Mouse (Mus musculus) cerebellum, adult 8-10 months (tissue): ENCODE results near the gene Fhl2.

Source experiments
- DNase-seq: peaks from one replicate; pipeline ENCODE4 v3.0.0; 2022

The Fhl2 gene

DNA sequence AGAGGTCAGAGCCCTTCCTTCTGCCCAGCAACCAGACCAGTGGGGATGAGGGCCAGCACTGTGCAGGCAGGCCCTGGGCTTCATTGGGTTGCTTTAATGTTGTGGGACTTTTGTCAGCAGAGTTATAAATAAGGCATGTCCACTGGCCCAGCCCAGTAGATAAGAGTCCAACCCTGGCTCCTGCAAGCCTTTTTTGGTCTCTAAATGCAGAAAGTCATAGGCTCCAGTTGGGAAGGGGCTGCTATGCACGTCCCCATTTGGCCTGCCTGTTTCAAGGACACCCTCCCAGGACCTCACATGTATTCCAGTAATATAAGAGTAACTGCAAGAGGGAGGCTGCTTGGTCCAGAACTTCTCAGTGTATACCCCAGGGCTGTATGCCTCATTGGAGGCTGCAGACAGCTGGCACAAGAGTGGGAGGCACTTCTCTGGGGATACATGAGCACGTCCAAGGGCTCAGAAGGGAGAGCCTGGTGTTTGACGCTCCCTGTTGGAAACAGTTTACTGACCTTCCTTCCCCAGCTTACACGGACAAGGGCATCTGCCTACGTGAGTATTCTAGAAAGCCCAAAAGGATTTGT lies at the start of gene Fhl2:
Gene Fhl2, minus strand, starts transcription at position 324 of the 581 bp plus-strand sequence.
- DNase-seq: no peak

GRCm38 (mm10) chr1:43245014-43245413 lies 48.2 kb upstream of the Fhl2 start:
- no peak for DNase-seq

- no peak for DNase-seq
Measured at GRCm38 (mm10) chr1:43241208-43241607, 44.4 kb upstream of the Fhl2 start.

GRCm38 (mm10) chr1:43239796-43240313 lies 43.1 kb upstream of the Fhl2 start:
- no peak for DNase-seq

DNA sequence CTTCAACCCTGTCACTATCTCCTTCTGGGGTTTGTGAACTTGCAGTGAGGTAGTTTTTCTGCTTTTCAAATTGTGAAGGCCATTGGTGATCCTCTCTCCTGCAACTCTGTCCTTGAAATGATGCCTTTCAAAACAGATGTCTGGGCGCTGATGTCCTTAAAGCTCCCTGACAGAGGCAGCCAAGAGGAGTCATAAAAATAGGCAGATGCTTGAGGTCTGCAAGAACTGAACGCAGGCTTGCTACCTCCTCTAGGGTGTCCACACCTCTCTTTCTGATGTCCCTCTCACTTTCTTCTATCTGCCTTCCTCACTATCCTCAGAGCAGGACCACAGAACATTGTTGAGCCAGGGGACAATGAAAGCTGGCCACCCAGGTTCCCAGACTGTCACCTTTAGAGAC lies 41.7 kb upstream of the Fhl2 start:
- no peak for DNase-seq

DNA sequence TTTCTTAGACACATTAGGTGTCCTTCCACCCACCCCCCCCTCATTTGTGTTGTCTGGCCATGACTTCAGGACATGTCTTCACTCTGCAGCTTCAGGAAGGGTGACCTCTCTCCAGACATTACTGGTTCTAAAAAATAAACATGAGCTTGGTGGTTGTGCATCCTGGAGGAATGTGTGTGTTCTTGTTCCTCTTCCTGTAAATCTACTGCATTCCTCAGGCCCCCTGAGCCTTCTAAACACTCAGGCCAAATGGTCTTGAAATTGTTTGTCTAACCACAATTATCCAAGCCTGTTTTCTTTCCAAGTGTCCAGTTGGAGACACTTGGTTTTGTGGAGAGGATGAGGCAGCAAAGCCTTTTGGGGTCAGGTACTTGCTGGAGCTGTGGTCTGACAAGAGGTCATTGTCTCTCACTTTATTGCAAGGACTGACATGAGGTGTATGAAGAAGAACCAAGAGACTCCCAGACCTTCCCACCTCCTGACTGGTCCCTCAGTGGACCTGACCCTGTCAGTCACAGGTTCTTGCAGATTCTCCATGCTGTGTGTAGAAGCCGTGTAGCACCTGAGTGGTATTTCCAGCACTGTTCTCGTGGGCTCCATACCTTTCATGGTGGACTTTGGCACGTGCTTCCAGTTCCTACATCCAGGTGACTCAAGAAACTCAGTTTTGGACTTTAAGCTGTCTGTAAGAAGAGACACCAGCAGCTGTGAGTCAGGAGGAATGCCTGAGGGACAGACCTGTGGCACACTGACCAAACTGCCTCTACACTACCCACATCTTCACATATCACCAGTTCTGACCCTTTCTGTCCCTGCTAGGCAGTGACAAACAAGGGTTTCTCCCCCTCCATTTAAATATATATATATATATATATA lies 40.8 kb upstream of the Fhl2 start:
- no peak for DNase-seq

DNA sequence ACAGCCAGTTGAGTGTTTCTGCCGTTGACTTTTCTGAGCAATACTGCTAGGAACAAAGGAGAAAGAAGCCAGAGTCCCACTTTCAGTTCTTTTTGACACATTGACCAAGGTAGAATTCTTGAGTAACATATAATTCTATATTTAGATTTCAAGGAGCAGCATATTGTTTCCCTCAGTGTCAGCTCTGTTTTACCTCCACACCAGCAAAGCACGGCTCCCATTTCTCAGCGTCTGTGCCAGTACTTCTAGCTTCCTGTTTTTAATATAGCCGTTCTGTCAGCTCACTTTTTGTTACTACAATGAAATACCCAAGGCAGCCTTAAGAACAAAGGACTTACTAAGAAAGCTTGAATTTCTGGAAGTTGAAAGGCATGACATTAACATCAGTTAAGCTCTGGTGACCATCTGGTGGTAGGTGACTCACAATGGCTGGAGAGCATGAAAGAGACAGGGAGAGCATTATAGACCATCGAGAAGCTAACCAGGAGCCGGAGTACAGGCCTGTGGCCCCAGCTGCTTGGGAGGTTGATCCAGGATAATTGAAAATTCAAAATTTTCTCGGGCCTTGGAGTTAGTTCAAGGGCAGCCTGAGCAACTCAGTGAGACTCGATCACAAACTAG lies 28.9 kb upstream of the Fhl2 start:
- no peak for DNase-seq

GRCm38 (mm10) chr1:43224943-43225342 lies 28.2 kb upstream of the Fhl2 start:
- no peak for DNase-seq

- DNase-seq: no peak
Measured at GRCm38 (mm10) chr1:43224171-43224570, 27.4 kb upstream of the Fhl2 start.

GRCm38 (mm10) chr1:43223097-43223496 lies 26.3 kb upstream of the Fhl2 start:
- DNase-seq: no peak

GRCm38 (mm10) chr1:43218016-43218680 lies 21.4 kb upstream of the Fhl2 start:
- no peak for DNase-seq

- DNase-seq: no peak
Measured at GRCm38 (mm10) chr1:43215601-43216000, 18.8 kb upstream of the Fhl2 start.

GRCm38 (mm10) chr1:43211274-43211673 lies 14.5 kb upstream of the Fhl2 start:
- no peak for DNase-seq

DNA sequence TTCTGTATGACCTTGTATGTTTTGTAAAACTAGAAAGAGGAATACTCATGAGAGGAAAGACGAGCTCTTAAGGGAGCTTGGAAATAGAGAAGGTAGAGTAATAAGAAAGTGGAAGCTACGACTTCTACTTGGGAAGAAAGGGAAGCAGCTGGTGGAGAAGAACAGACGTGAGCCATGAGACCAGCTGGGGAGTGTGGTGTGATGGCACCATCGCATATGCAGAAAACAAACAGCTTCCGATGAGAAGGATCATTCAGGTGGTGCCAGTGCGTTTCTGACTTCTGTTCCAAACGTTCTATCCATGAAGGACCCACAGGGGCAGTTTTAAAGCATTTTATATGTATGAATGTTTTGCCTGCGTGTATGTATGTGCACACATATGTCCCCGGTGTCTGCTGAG lies 13.5 kb upstream of the Fhl2 start:
- no peak for DNase-seq

DNA sequence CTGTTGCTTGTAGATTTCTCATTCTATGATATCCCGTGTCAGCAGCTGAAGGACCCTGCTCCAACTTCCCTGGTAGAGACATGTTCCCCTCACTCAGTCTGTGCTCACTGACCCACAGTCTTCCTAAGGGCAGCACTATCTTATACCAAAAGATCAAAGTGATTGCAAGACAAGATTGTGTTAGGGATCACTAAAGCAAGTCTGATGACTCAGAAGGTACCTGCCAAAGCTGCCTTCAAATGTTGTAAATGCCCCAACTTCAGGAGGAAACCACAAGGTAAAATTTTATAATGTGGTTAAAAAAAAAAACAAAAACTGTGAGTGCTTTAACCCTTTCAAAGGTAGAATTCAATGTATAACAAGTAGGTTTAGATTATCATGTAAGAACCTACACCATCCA lies 10.4 kb upstream of the Fhl2 start:
- no peak for DNase-seq

DNA sequence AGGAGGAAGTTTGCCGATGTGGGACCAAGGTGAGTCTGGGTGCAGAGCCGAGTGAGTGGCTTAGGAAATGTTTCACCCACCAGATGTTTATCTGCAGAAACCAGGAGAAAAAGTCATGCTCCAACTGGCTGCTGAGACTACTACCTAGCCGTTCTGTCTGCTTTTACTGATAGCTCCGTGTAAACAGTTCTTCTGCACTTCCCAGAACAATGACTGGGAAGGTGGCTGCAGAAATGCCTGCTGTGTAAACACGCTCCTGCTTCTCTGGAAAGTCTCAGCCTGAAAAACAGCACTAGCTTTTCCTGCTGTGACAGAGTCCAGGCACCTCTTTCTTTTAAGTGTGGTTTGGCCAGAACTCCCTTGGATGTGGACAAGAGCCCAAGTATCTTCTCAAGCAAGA lies 6.5 kb upstream of the Fhl2 start:
- no peak for DNase-seq

DNA sequence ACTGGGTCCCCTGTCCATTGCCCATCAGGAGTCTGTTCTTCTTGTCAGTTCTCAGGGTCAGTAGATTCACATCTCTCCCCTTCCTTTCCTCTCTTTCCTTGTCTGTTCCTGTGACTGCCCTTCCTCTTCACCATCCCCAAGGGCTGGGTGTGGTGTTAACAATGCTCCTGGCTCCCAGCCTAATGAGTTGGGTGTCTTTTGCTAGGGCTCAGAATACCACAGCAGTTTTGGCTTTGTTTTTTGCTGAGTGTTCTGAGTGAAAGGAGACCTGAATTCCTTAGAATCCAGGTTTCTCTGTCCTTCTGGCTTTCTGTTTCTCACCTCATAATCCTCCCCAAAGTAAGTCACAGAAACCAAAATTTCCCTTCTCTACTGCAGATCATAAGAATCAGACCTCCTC lies 5.4 kb upstream of the Fhl2 start:
- no peak for DNase-seq

DNA sequence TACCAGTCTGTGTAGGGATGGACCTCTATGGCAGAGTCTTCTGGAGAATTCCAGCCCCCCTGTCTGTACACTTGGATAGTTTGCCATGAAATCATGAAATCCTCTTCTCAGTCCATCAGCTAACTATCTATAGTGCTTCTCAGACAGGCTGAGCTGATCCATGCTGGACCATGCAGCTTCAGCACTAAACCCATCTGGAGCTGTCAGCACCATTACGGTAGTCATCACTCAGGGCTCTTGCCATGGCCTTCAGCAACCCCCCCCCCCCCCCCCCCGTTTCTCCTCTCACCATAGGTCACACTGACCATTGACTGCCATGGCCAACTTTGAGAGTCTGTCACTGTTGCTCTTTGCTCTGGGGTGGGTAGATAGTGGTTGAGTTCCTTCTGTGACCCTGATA lies 5.0 kb upstream of the Fhl2 start:
- DNase-seq: no peak

- no peak for DNase-seq
Measured at GRCm38 (mm10) chr1:43199867-43200240, 3.1 kb upstream of the Fhl2 start.

- no peak for DNase-seq
Measured at GRCm38 (mm10) chr1:43199210-43199866, 2.6 kb upstream of the Fhl2 start.

- no peak for DNase-seq
Measured at GRCm38 (mm10) chr1:43196059-43196458, 725 bp downstream of the Fhl2 start.

DNA sequence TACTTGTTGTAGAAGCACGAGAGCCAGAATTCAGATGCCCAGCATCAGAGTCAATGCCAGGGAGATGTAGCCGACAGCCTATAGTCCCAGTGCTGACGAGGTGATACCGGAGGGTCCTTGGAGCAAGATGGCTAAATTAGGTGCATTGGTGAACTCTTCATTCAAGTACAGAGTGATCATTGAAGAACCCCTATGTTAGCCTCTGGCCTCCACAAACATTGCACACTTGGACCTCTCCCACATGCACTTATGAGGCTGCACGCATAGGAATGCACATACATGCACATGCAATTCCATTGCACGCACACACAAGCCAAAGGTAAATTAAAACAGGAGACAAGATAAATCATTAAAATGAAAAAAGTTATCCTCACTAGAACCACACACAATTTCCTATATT lies 3.4 kb downstream of the Fhl2 start:
- no peak for DNase-seq

DNA sequence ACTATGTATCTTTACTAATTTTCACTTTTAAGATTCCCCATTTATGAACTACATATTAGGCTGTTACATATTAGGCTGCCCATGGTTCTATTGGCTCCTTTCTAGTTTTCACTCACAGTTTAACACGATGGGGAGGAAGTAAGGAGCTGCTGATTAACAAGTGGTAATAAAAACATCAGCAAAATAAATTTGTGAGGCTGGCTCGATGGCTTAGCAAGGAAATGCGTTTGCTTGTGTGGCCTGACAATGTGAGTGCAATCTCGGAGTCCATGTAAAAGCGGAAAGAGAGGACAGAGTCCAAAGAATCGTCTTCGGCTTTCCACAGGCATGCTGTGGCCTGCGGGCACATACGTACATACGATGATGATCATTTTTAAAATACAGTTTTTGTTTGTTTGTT lies 4.3 kb downstream of the Fhl2 start:
- DNase-seq: no peak
